Mouse (Mus musculus): ENCODE data around the gene Pkp1.

GRCm38 (mm10) chr1:135834983-135835382, 84.0 kb downstream of the Pkp1 start:
- TF ChIP-seq CTCF (conservative IDR thresholded peaks at IDR 0.05; ENCODE audit: low read length) (no peak), NANOG (IDR thresholded peaks at IDR 0.05; ENCODE audit: borderline replicate concordance, low read length) (no peak)
